Mouse (Mus musculus) cortical plate, adult 2 months (tissue): ENCODE measurements around the gene Olfr586.

Source experiments
- CTCF ChIP-seq: fragments of 200-500 bp; IDR thresholded peaks from 2 replicates; pipeline ENCODE4 v1.5.1; 2011; ENCODE audit warnings: mild to moderate bottlenecking, control low read depth, low read length; ENCODE audit not compliant: insufficient read depth; ENCODE audit errors: extremely low read depth
- POLR2A ChIP-seq: fragments of 200-500 bp; IDR thresholded peaks from 2 replicates; pipeline ENCODE4 v1.6.1; 2011; ENCODE audit warnings: mild to moderate bottlenecking, low read length, control low read depth; ENCODE audit not compliant: insufficient read depth; ENCODE audit errors: extremely low read depth

DNA sequence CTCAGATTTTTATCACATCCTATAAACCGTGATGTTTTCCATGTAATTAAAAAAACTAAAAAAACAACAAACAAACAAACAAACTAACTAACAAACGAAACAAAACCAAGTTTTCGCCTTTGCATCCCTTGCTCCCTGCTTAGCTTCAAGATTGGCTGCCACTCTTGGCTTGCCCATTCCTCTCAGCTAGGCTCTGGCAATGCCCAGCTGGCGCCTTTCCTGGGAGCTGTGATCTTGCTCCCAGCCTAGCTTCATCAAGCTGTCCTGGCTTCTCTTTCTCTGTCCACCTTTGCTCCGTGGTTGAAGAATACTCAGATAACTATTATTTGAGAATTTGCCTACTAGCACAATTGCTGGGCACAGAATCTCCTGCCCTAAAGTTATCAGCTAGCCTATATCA, 44.3 kb upstream of the Olfr586 start:
- TF ChIP-seq CTCF (no peak), POLR2A (no peak)
